Mouse (Mus musculus) liver, embryonic 12.5 days (tissue): ENCODE measurements around the gene Tmem196. TPM values are rescaled to one million over a fixed set of nuclear protein-coding genes. Genes with fewer than 3 reads are reported as not detected.
A peak's percentile ranks its signal among the peaks of the same experiment; 100 is the strongest.
"Not testable (repeated sequence)": the region's sequence is repeated elsewhere in the genome, so short reads cannot be mapped to it uniquely, and the experiment has no call there.

Experiments used
- ATAC-seq: fragments of 200-750 bp; cut with Nextera tagmentation; 2 replicates; pipeline ENCODE4 v1.8.0; 2017; ENCODE audit warnings: moderate number of reproducible peaks, mild to moderate bottlenecking, moderate library complexity
- H3K27ac ChIP-seq: fragments of 300-500 bp; sonication (generic); 2 replicates; pipeline ENCODE4 v1.5.1; 2016; ENCODE audit warnings: mild to moderate bottlenecking
- H3K27me3 ChIP-seq: fragments of 300-500 bp; sonication (generic); replicated peaks from 2 replicates; pipeline ENCODE4 v1.6.1; 2016; ENCODE audit warnings: mild to moderate bottlenecking, moderate library complexity
- H3K36me3 ChIP-seq: fragments of 300-500 bp; sonication (generic); 2 replicates; pipeline ENCODE4 v1.6.1; 2016; ENCODE audit warnings: mild to moderate bottlenecking, moderate library complexity
- H3K4me1 ChIP-seq: fragments of 300-500 bp; sonication (generic); 2 replicates; pipeline ENCODE4 v1.6.1; 2016
- H3K4me2 ChIP-seq: fragments of 300-500 bp; sonication (generic); 2 replicates; pipeline ENCODE4 v1.6.1; 2016; ENCODE audit warnings: mild to moderate bottlenecking, moderate library complexity
- H3K4me3 ChIP-seq: fragments of 300-500 bp; sonication (generic); 2 replicates; pipeline ENCODE4 v1.5.1; 2016; ENCODE audit warnings: mild to moderate bottlenecking, moderate library complexity
- H3K9ac ChIP-seq: fragments of 300-500 bp; sonication (generic); 2 replicates; pipeline ENCODE4 v1.6.1; 2016; ENCODE audit warnings: mild to moderate bottlenecking, moderate library complexity
- H3K9me3 ChIP-seq: fragments of 300-500 bp; sonication (generic); replicated peaks from 2 replicates; pipeline ENCODE4 v1.6.1; 2016; ENCODE audit warnings: mild to moderate bottlenecking, moderate library complexity
- WGBS: fragments of 180-500 bp; shearing (Covaris S2); methylation state at CpG from one replicate; pipeline ENCODE4 v1.1.7; 2016; ENCODE audit not compliant: insufficient replicate concordance; 5-methylcytosine and 5-hydroxymethylcytosine counted together
- polyA plus RNA-seq: library from polyadenylated mRNA; unstranded; fragments of >200 nt; fragmentation: Nextera tagmentation; extraction: Ambion mirVana; gene quantifications from 2 replicates; pipeline ENCODE4 v1.2.1, GENCODE M21; 2016

Tmem196 gene
- polyA plus RNA-seq = 0.05 TPM in 1 of 2 replicates, not detected in the other

DNA sequence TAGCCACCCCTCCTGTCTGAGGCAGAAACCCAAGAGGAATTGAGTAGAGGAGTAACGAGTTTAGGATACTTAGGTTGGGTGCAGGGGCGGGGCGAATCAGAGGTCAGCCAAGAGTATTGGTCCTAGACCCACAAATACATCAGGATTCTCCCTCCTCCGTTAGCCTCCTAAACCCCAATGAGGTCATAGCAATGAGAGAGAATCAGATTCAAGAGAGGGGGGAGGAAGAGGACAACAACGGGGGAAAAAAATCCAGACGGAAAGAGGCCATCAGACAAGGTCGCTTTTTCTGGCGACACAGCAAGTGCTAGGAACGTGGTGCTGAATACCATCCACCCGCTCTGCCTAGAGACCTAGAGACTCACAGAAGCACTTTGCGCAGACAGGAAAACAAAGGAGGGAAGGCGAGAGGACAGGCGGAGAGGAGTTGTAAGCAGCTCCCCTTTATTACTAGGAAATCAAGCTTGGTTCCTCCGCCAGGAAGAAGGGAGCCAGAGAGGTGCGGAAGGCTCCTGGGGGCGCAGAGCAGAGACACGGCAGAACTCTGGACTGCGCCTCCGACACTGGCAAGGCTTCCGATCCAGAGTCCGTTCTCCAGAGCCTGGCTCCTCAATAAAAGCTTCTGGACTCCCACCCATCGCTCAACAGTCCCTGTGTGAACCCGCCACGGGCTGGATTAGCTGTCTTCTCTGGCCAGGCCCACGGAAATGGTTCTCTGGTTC, at the start of gene Tmem196:
Gene Tmem196 (plus strand): TSS at position 234 of the 722 bp plus-strand sequence.
- no peaks in the 10 kb centered on the region for H3K4me1 ChIP-seq
- 4% methylated on average over 25 of the region's 25 CpGs for WGBS
- H3K9me3 ChIP-seq = no peaks in the 10 kb centered on the region
- no peaks in the 10 kb centered on the region for H3K36me3 ChIP-seq
- H3K4me3 ChIP-seq = peak within 1 kb of the TSS; percentile 20; the same call in 1 of the 2 replicates
- no peak within 1 kb of the TSS for H3K27ac ChIP-seq
- H3K27me3 ChIP-seq = peaks cover 20% of the 10 kb centered on the region
- ATAC-seq = no peak
- H3K4me2 ChIP-seq = peak within 1 kb of the TSS; percentile 52
- no peak within 1 kb of the TSS for H3K9ac ChIP-seq

DNA sequence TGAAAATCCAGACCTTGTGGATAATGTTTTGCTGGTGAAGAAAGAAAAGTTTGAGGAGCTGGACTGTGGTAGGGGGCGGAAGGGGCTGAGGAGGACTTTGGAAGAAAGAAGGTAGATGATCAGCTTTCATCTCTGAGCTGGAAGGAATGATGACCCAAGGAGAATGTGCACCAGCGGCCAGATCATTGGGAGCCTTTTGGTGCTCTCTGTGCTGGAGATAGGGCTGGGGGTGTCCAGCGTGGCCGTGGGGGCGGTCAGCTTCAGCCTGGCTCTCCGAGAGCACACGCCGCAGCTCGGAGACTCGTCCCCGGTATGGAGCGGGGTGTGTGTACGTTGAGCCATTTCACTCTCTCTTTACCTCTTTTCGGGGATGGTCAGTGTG, 680 bp downstream of the Tmem196 start:
- Histone ChIP-seq H3K4me1 (no peaks in the 10 kb centered on the region), H3K4me2 (peak overlapping the region; percentile 52), H3K27ac (no peak overlapping the region), H3K36me3 (no peaks in the 10 kb centered on the region), H3K9ac (no peak overlapping the region), H3K27me3 (peaks cover 20% of the 10 kb centered on the region), H3K4me3 (peak overlapping the region; percentile 20; the same call in 1 of the 2 replicates), H3K9me3 (no peaks in the 10 kb centered on the region)
- ATAC-seq = no peak
- WGBS = 11% methylated on average over 14 of the region's 14 CpGs

- Histone ChIP-seq H3K4me2 (no peak overlapping the region), H3K9ac (no peak overlapping the region), H3K27ac (no peak overlapping the region), H3K36me3 (no peaks in the 10 kb centered on the region), H3K4me1 (no peaks in the 10 kb centered on the region), H3K9me3 (no peaks in the 10 kb centered on the region), H3K27me3 (no peaks in the 10 kb centered on the region), H3K4me3 (no peak overlapping the region)
- 64% methylated on average over 3 of the region's 3 CpGs for WGBS
- ATAC-seq = no peak
Observed at GRCm38 (mm10) chr12:119957041-119957440, 11.4 kb downstream of the Tmem196 start.

- H3K27me3 ChIP-seq = no peaks in the 10 kb centered on the region
- H3K27ac ChIP-seq = no peak overlapping the region
- no peak for ATAC-seq
- H3K4me3 ChIP-seq = no peak overlapping the region
- no peaks in the 10 kb centered on the region for H3K36me3 ChIP-seq
- H3K9me3 ChIP-seq = no peaks in the 10 kb centered on the region
- H3K4me2 ChIP-seq = no peak overlapping the region
- H3K4me1 ChIP-seq = no peaks in the 10 kb centered on the region
- H3K9ac ChIP-seq = no peak overlapping the region
- 37% methylated on average over 1 of the region's 1 CpGs for WGBS
Observed at GRCm38 (mm10) chr12:119960730-119961129, 15.1 kb downstream of the Tmem196 start.

GRCm38 (mm10) chr12:119965373-119965772, 19.8 kb downstream of the Tmem196 start:
- H3K4me1 ChIP-seq = no peaks in the 10 kb centered on the region
- ATAC-seq = no peak
- H3K36me3 ChIP-seq = no peaks in the 10 kb centered on the region
- H3K4me3 ChIP-seq = no peak overlapping the region
- no peak overlapping the region for H3K9ac ChIP-seq
- H3K4me2 ChIP-seq = no peak overlapping the region
- no peak overlapping the region for H3K27ac ChIP-seq
- no peaks in the 10 kb centered on the region for H3K9me3 ChIP-seq
- no peaks in the 10 kb centered on the region for H3K27me3 ChIP-seq

- ATAC-seq = no peak
- no peaks in the 10 kb centered on the region for H3K4me1 ChIP-seq
- no peak overlapping the region for H3K27ac ChIP-seq
- H3K36me3 ChIP-seq = no peaks in the 10 kb centered on the region
- H3K9ac ChIP-seq = no peak overlapping the region
- H3K9me3 ChIP-seq = no peaks in the 10 kb centered on the region
- no peak overlapping the region for H3K4me2 ChIP-seq
- no peak overlapping the region for H3K4me3 ChIP-seq
- no peaks in the 10 kb centered on the region for H3K27me3 ChIP-seq
Observed at GRCm38 (mm10) chr12:119970068-119970467, 24.4 kb downstream of the Tmem196 start.

DNA sequence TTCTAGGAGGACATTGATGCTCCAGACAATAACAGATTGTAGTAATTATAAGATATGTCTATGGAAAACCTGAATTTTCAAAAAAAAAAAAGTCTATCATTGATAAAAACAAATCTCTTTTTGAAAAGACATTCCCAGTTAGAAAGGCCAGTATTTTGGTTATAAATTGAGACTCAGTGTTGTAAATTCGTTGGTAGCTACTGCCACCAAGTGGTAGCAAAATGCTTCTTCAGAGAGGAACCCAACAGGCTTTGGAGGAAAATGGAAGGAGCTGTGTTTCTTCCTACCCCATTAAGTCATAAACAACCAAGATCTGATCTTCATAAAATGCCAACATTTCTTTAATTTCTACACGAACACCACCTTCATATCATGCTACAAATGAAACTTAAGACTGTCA, 36.1 kb downstream of the Tmem196 start:
- Histone ChIP-seq H3K9ac (no peak overlapping the region), H3K4me1 (no peaks in the 10 kb centered on the region), H3K4me3 (no peak overlapping the region), H3K4me2 (no peak overlapping the region), H3K27ac (no peak overlapping the region), H3K9me3 (no peaks in the 10 kb centered on the region), H3K36me3 (no peaks in the 10 kb centered on the region), H3K27me3 (no peaks in the 10 kb centered on the region)
- no peak for ATAC-seq
- WGBS = 0% methylated on average over 2 of the region's 2 CpGs

DNA sequence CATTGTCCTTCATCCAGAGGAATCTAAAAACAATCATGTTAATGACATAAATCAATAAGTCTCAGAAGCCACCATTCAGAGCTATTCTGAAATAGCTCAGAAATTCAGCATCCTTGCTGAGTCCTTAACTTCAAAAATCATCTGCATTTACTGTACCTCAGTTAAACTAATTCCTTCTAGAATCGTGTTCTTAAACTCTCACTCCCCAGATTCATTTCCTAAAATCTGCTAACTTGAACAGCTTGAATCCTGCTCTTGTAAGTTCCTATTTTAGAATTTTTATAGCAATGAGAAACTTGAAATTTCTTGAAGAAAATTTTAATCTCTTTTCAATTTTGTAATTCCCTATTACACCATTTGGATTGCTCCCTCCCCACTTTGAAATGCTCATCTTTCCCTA, 52.6 kb downstream of the Tmem196 start:
- no peak overlapping the region for H3K4me2 ChIP-seq
- H3K27ac ChIP-seq = no peak overlapping the region
- no peaks in the 10 kb centered on the region for H3K9me3 ChIP-seq
- no peak for ATAC-seq
- no peak overlapping the region for H3K4me3 ChIP-seq
- no peaks in the 10 kb centered on the region for H3K36me3 ChIP-seq
- H3K4me1 ChIP-seq = no peaks in the 10 kb centered on the region
- WGBS = 43% methylated on average over 1 of the region's 1 CpGs
- H3K27me3 ChIP-seq = no peaks in the 10 kb centered on the region
- no peak overlapping the region for H3K9ac ChIP-seq

DNA sequence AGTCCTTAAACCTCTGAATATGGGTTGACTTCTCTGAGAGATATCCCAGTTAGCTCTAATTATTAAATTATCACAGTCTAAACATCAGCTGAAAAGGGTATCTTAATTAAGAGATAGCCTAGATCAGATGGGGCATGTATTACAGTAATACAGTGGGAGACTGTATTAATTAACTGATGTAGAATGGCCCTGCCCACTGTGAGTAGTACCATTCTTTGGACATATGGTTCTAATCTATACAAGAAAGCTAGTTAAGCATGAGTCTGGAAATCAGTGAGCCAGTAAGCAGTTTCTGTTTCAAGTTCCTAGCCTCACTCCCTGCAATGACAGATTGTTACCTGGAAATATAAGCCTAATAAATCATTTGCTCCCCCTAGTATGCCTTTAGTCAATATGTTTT, 58.7 kb downstream of the Tmem196 start:
- no peak overlapping the region for H3K27ac ChIP-seq
- H3K27me3 ChIP-seq = no peaks in the 10 kb centered on the region
- H3K36me3 ChIP-seq = no peaks in the 10 kb centered on the region
- no peak for ATAC-seq
- H3K9ac ChIP-seq = no peak overlapping the region
- H3K4me3 ChIP-seq = no peak overlapping the region
- H3K4me2 ChIP-seq = no peak overlapping the region
- no peaks in the 10 kb centered on the region for H3K9me3 ChIP-seq
- no peaks in the 10 kb centered on the region for H3K4me1 ChIP-seq

DNA sequence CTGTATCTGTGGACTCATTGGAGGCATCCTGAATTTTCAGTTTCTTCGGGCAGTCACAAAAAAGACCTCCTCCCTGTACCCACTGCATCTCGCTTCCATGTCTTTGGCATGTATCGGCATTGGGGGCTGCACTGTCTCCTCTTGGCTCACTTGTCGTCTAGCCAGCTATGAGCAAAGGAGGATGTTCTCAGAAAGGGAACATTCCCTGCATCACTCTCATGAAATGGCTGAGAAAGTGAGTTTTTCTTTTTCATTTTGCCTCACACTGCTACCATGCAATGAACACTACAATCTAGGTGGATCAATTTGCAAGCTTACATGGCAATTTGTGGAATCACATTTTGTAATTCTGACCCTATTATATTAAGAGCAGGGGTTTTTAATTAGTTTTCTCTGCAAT, 69.1 kb downstream of the Tmem196 start:
- H3K4me1 ChIP-seq = no peaks in the 10 kb centered on the region
- no peak for ATAC-seq
- H3K4me2 ChIP-seq = no peak overlapping the region
- no peak overlapping the region for H3K4me3 ChIP-seq
- H3K36me3 ChIP-seq = no peaks in the 10 kb centered on the region
- 55% methylated on average over 4 of the region's 4 CpGs for WGBS
- no peaks in the 10 kb centered on the region for H3K9me3 ChIP-seq
- no peak overlapping the region for H3K27ac ChIP-seq
- no peaks in the 10 kb centered on the region for H3K27me3 ChIP-seq
- no peak overlapping the region for H3K9ac ChIP-seq

- no peaks in the 10 kb centered on the region for H3K36me3 ChIP-seq
- WGBS = 59% methylated on average over 1 of the region's 1 CpGs
- no peak overlapping the region for H3K4me2 ChIP-seq
- no peak for ATAC-seq
- H3K9me3 ChIP-seq = no peaks in the 10 kb centered on the region
- no peak overlapping the region for H3K27ac ChIP-seq
- H3K4me1 ChIP-seq = no peaks in the 10 kb centered on the region
- no peaks in the 10 kb centered on the region for H3K27me3 ChIP-seq
- no peak overlapping the region for H3K4me3 ChIP-seq
- no peak overlapping the region for H3K9ac ChIP-seq
Observed at GRCm38 (mm10) chr12:120015201-120015600, 69.6 kb downstream of the Tmem196 start.

GRCm38 (mm10) chr12:120028089-120028959, 82.7 kb downstream of the Tmem196 start:
- H3K36me3 ChIP-seq, ATAC-seq, H3K4me3 ChIP-seq, H3K9me3 ChIP-seq, H3K4me1 ChIP-seq, H3K27me3 ChIP-seq, H3K4me2 ChIP-seq, H3K9ac ChIP-seq, H3K27ac ChIP-seq: not testable (repeated sequence)
- 72% methylated on average over 15 of the region's 15 CpGs for WGBS
